Mouse (Mus musculus) mature B cell (primary cell): ENCODE data around the gene Npr1.

Experiments
- in situ Hi-C: fragments of 300-500 bp; cut with MboI; formaldehyde crosslinking; loops from 2 replicates; pipeline ENCODE4 v1.14.3; 2019

Gene Npr1

DNA sequence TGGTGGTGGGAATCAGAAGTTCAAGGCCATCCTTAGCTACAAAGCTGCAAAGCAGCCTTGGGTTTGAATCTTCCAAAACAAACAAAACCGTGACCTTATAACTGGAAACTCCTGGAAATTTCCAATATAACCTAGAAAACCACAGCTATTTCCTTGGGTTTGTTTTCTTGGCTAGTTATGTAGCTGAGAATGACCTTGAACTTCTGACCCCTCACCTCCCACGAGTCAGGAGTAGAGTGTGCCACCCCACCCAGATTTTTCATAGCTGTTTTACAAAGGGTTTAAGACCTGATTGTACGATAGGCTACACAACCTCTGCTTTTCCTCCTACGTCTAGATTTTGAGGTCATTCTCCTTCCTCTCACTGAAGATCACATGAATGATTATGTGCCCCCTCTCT, 28.5 kb downstream of the Npr1 start:
- in situ Hi-C loops = no loop called here

DNA sequence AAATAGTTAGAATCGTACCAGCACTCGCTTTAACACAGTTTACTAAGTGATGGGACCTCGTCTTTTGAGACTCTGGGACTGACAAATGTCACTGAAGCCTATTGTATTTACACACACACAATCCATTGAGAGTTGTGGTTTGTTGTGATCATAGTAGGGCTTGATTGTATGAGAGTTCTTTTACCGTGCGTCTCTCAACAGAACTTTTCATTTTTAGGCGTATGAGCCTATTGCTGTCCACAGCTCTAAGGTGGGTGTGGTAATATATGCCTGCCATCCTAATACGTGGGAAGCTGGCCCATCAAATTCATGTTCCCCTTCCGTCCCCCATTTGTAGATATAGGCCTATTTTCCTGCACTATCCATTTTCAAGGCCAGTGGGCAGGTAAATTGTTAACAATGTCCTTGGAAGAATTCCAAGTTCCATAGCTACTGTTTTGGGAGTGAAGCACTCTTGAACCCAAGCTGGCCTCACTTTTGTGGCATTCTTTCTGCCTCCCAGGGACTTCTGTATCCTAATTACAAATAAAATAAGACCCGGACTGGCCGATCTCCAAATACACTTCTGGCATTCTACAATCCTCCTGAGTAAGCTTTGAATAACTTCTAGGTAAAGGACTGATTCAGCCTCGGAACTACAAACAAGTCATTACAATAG, 31.5 kb downstream of the Npr1 start:
- in situ Hi-C loops = no loop called here

DNA sequence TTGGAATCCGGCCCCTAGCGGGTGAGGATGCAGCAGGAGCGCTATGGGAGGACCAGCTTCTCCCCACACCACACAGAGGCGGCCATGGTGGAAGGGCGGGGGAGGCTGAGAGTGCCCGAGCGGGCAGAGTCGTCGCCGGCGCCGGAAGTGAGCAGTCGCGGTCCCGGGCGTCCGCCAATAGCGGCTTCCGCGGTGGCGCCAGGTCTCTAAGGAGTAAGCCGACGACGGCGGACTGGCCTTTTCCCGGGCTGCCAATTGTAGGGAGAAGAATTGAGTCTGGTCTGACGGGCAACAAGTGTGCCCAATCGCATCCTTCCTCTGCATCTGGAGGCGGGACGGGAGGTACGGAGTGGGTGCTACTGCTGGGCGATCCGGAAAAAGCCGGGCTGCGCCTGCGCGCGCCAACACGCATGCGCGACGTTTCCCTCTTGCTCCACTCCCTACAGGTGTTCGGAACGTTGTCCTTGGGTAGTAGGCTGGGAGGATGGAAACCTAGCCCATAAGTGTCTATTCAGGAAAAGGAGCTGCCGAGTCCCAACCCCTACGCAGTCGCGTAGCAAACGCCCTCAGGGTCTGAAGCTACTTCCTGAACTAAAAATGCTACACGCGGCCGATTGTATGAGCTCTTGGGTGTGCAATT, 32.2 kb downstream of the Npr1 start, which contains the start of gene Ints3:
Gene Ints3 (minus strand): TSS at position 242 of the 640 bp plus-strand sequence.
- in situ Hi-C loops = no loop called here

DNA sequence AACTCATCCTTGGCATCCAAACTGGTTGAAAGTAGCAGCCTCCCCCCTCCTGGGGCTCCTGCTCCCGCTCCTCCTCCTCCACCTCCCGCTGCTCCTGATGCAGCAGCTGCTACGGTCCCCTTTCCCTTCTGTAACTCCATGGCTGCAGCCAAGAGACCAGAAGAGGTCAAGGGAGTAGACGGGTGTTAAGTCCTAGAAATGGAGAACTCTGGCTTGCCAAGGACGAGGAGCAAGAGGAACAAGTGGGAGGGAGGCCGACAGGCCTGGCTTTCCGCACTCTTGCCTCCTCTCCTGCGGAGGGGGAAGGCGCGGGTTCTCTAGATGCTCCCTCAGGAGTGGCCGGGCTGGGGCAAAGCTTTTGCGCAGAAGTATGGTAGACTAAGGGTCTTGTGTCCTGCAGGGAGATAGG, 32.9 kb downstream of the Npr1 start:
- in situ Hi-C loops = no loop called here

DNA sequence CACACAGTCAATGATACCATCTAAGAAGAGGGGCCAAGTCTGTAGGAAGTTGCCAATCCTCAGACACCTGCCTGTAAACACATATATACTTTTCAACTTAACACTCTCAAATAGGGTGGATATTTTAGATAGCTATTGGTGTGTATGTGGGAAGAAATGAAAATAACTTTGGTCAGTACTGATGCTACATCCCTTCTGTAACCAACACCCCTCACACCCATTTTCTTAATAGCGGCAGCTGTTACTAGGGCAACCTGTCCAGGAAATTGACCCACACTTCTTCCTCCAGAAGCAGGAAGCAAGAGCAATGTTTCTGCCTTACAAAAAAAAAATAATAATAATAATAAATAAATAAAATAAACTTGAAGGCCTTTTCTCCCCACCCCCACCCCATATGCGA, 33.3 kb downstream of the Npr1 start:
- in situ Hi-C loops = no loop called here

DNA sequence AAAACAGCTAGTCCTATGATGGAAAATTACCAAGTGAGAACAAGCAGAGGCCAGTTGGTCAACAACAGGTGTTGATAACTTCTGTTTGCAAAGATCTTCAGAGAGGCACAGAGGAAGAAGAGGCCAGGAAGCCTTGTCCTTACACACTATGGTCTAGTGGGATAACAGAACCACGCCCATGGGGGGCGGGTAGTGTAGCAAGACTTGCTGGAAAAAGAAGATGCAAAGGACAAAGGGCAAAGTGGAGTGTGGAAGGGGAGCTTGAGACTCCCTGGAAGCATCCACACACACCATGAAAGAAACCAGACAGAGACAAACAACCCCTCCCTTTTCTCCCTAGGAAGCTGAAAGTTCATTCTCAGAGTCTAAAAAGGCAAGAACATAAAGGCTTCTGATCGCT, 36.1 kb downstream of the Npr1 start:
- in situ Hi-C loops = no loop called here

DNA sequence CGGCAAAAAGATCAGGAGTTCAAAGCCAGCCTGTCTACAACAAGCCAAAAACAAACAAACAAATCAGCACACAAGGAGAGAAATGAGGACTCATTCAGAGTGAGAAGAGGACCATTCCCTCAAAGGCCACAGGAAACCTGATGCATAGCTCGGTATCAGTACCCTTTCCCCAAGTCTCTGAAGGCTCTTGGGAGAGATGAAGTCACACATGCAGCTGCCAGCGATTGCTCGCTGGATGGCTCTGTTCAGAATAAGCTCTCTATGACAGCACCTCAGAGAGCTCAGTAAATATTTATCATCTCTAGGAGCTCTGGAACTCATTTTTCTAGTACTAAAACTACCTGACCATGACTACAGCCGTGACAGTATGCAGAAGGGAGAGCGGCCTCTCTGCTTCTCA, 37.5 kb downstream of the Npr1 start:
- in situ Hi-C loops = no loop called here

DNA sequence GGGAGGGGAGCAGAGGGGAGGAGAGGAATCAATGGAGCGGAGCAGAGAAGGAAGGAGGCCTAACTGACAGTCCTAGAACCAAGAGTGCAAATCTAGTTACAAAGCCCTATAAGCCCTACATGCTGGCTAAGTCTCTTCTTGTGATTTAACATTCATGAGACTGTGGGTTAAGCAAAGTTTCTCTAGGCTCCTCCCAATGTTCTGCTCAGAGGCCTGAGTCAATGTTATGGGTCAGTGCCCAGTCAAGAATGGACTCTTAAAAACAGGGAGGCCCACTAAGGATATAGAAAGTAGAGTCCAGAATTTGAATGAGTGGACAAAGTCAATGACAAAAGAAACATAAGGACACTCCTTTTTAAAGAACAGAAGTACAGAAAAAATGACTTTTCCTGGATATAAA, 38.1 kb downstream of the Npr1 start:
- in situ Hi-C loops = no loop called here

DNA sequence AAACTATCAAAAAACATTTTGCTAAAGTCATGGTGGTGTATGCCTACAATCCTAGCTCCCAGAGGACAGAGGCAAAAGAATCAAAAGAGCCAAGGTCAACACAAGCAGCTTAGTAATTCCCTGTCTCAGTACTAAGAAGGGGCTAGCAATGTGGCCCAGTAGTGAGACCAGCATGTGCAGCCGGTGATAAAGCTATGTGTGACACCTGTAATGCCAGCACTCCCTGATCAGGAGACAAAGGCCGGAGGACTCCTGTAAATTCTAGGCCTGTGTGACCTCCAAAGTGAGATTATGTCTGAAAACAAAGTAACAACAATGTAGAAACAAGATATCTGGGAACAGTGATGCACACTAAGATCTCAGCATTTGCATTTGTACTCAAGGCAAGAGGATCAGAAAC, 40.2 kb downstream of the Npr1 start:
- in situ Hi-C loops = no loop called here

DNA sequence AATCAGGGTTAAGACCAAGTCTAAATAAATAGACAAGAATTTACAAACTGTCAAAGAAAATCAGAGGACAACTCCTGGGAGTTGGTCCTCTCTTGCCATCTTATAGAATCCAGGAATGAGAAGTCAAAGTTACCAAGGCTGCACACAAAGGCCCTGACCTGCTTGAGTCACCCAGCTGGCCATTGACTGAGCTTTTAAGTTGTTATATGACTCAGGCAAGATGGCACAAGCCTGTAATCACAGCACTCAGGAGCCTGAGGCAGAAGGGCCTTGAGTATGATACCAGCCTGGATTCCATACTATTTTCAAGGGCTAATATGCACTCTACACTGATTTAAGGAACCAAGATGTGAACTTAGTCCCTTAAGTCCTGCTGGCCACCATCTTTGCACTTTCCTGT, 42.1 kb downstream of the Npr1 start:
- in situ Hi-C loops = no loop called here

DNA sequence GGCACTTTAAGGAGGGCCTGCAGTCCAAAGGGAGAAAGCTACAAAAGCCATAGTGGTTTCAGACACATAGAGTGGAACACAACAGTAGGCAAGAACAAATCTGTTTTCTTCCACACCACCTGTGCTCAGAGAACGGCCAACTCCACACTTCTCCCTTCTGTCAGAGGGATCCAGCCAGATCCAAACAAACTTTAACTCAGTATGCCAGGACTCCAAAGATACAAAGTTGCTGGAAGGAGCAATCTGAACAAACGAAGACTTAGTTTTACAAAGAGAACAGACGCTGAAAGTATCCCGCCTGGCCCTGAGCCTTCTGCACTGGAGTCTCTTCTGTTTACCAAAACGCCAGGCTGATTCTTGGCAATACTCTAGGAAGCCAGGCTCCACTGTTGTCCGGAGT, 45.0 kb downstream of the Npr1 start:
- in situ Hi-C loops = no loop called here

DNA sequence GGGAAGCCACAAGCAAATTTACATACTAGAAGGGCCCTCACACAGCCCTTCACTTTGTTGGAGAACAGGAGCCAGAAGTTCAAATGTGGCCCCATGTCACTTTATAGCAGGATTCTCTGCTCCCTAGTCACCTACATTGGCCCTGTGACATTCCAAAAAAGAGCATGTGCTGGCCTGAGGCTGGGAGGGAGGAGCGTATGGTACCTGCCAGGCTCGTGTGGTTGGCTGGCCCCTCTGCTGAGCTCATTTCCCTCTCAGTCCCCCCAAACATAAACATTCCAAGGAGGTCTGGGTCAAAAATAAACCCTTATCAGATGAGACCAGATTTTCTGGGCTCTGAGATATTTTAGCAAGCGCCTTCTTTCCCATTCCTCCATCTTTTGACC, 52.7 kb downstream of the Npr1 start:
- in situ Hi-C loops = no loop called here

DNA sequence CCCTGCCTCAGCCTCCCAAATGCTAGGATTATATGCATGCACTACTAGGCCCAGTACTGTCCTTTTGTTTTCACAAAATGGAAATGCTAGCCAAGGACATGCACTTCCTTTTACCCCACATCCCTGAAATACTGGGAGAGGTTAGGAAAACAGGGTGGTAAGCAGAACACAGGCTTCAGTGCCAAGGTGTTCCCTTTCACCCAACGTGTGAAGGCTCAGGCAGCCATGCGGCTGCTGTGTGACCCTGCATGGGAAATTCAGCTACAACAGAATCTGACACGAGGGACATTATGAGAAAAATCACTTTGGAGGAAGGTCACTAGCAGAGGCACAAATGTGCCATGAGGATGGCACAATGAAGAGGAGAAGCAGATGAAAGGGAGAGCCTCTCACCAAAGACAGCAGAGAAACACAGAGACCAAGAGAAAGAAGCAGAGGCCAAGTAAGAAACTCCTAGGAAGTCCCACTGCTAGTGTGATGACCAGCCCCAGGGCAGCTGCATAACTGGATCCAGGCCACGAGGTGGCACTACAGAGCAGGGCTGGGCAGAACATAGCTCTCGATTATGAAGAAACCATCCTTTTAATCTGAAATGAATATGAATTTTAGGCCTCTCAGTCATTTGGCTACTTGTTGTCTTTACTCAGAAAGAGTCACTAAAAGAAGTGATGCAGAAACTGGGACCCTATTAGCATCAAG, 53.2 kb downstream of the Npr1 start:
- in situ Hi-C loops = no loop called here

DNA sequence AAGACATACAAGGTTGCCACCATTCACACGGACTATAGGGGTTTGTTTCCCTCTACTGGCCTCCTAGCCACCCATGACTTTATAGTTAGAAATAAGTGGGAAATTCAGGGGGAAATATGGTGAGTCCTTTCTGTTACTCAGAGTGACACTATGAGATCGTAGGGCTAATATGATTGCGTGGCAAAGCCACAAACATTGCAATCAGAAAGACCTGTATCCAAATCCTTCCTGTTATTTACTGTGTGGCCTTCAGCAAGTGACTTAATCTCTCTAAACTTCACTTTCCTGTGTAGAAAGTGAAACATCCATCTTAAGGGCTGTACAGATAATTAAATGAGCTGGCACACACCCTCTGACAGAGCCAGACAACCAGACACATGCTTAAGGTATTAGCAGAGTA, 56.9 kb downstream of the Npr1 start:
- in situ Hi-C loops = no loop called here

DNA sequence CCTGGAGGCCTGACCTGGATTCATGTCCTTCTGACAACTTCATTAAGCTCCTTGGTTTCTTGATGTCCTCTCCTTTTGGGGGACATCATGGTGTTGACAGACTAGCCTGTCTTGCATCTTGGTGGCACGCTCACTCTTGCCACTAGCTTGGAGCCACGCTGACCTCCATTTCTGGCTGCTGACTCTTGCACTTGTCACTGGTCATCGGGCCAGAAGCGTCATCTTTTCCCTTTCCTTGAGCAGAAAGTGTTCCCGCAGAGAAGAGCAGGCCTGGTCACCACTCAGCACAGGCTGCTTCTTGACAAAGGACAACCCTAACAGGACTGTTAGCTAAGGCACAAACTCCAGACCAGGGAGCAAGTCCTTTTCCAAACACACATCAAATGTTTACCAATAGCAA, 59.3 kb downstream of the Npr1 start:
- in situ Hi-C loops = no loop called here

DNA sequence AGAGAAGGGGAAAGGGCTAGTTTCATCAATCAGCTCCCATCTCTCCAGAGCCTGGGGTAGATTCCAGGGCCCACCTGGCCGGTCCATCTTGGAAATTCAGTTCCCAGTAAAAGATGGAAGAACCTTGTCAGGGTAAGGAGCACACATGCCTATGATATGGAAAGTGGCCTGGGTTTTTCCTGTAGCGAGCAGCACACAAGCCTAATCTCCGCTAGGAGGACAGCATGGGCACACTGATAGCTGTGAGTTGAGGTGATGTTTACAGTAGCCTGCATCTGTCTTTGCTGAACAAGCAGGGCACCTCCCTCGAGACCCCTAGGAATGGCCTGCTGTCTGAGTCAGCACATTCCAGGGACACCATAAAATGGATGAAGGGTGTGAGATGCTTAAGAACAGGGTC, 61.1 kb downstream of the Npr1 start:
- in situ Hi-C loops = no loop called here

DNA sequence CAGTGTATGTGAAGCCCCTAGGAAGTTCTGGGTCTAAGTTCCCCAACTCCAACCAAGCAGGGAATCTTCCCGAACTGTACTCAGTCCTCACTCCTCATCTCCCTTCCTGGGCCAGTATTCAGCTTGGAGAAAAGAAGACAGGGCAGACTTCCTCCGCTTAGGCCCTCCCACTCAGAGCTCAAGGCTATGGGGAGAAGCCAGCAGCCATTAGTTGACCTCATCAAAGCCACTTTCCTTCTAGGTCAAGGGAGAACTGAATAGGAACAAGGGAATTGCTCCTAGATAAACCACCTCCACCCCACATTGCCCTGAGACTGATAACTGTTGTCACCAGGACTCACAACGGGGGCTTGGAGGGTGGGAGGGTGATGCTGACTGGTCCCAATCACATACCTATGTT, 61.5 kb downstream of the Npr1 start:
- in situ Hi-C loops = no loop called here

DNA sequence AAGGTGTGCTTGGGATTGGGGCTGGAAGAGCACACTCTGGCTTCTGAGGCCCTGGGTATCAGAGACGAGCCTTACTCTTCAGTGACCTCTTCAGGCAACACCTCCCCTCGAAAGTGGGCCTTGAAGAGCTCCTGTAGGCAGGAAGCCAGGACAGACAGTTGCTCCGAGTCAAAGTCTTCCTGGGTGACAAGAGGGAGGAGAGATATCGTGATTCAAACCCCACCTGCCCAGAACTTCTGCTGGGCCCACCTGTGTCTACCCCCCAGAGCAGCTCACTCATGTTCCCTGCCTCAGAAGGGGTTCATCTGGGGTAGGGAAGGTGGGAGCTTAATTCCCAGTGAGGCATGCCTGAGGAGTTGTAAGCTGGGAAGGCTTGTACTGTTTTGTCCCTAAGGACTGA, 64.7 kb downstream of the Npr1 start:
- in situ Hi-C loops = no loop called here
